Mouse (Mus musculus): ENCODE results near the gene Nedd9. TPM values are rescaled to one million over a fixed set of nuclear protein-coding genes. Genes with fewer than 3 reads are reported as not detected.

Nedd9 gene
- polyA plus RNA-seq, 1 experiment, result 24.7 TPM

GRCm38 (mm10) chr13:41433201-41433600 is 54.0 kb downstream of the Nedd9 start:
- 60% methylated on average over 6 of the region's 6 CpGs for WGBS

GRCm38 (mm10) chr13:41431795-41432194 is 55.4 kb downstream of the Nedd9 start:
- DNase-seq, result peak; percentile 25
- Histone ChIP-seq H3K27ac (ENCODE audit: insufficient read depth, low read depth, low read length) (no peak overlapping the region), H3K27me3 (replicated peaks; ENCODE audit: control insufficient read depth, insufficient read depth, low read length) (no peaks in the 10 kb centered on the region), H3K36me3 (ENCODE audit: control insufficient read depth, insufficient read depth, low read length) (no peaks in the 10 kb centered on the region), H3K4me1 (ENCODE audit: control insufficient read depth, insufficient read depth, low read length) (peaks cover 3% of the 10 kb centered on the region; the same call in 1 of the 2 replicates), H3K4me3 (ENCODE audit: insufficient read depth, low read depth, low read length) (no peak overlapping the region)
- WGBS, result 57% methylated on average over 3 of the region's 3 CpGs
- TF ChIP-seq POLR2A (IDR thresholded peaks at IDR 0.05; ENCODE audit: low read depth, low read length) (no peak), CTCF (conservative IDR thresholded peaks at IDR 0.05; ENCODE audit: insufficient read depth, insufficient read length, low read depth, low read length) (no peak)

More at GRCm38 (mm10) chr13:41433201-41433600, 54.0 kb downstream of the Nedd9 start:
- TF ChIP-seq CTCF (conservative IDR thresholded peaks at IDR 0.05; ENCODE audit: insufficient read depth, insufficient read length, low read depth, low read length) (no peak), POLR2A (IDR thresholded peaks at IDR 0.05; ENCODE audit: low read depth, low read length) (no peak)
- no peak for DNase-seq
- Histone ChIP-seq H3K4me3 (ENCODE audit: insufficient read depth, low read depth, low read length) (no peak overlapping the region), H3K27me3 (replicated peaks; ENCODE audit: control insufficient read depth, insufficient read depth, low read length) (no peaks in the 10 kb centered on the region), H3K36me3 (ENCODE audit: control insufficient read depth, insufficient read depth, low read length) (no peaks in the 10 kb centered on the region), H3K4me1 (ENCODE audit: control insufficient read depth, insufficient read depth, low read length) (peaks cover 3% of the 10 kb centered on the region; the same call in 1 of the 2 replicates), H3K27ac (ENCODE audit: insufficient read depth, low read depth, low read length) (no peak overlapping the region)

GRCm38 (mm10) chr13:41427046-41427445 is 60.1 kb downstream of the Nedd9 start:
- WGBS, result 80% methylated on average over 3 of the region's 3 CpGs
- H3K36me3 ChIP-seq (ENCODE audit: control insufficient read depth, insufficient read depth, low read length), result no peaks in the 10 kb centered on the region
- no peak overlapping the region for H3K4me3 ChIP-seq (ENCODE audit: insufficient read depth, low read depth, low read length)
- no peak for DNase-seq
- H3K4me1 ChIP-seq (ENCODE audit: control insufficient read depth, insufficient read depth, low read length), result peaks cover 2% of the 10 kb centered on the region; the same call in 1 of the 2 replicates
- no peaks in the 10 kb centered on the region for H3K27me3 ChIP-seq (replicated peaks; ENCODE audit: control insufficient read depth, insufficient read depth, low read length)
- no peak overlapping the region for H3K27ac ChIP-seq (ENCODE audit: insufficient read depth, low read depth, low read length)
- TF ChIP-seq CTCF (conservative IDR thresholded peaks at IDR 0.05; ENCODE audit: insufficient read depth, insufficient read length, low read depth, low read length) (no peak), POLR2A (IDR thresholded peaks at IDR 0.05; ENCODE audit: low read depth, low read length) (no peak)

- Histone ChIP-seq H3K36me3 (ENCODE audit: control insufficient read depth, insufficient read depth, low read length) (no peaks in the 10 kb centered on the region), H3K27ac (ENCODE audit: insufficient read depth, low read depth, low read length) (no peak overlapping the region; the same call in 1 of the 2 replicates), H3K4me1 (ENCODE audit: control insufficient read depth, insufficient read depth, low read length) (peaks cover 2% of the 10 kb centered on the region; the same call in 1 of the 2 replicates), H3K27me3 (replicated peaks; ENCODE audit: control insufficient read depth, insufficient read depth, low read length) (no peaks in the 10 kb centered on the region), H3K4me3 (ENCODE audit: insufficient read depth, low read depth, low read length) (no peak overlapping the region)
- DNase-seq, result peak; percentile 84
- TF ChIP-seq POLR2A (IDR thresholded peaks at IDR 0.05; ENCODE audit: low read depth, low read length), result no peak
- no peak; the same call in 1 of the 2 replicates for TF ChIP-seq CTCF (conservative IDR thresholded peaks at IDR 0.05; ENCODE audit: insufficient read depth, insufficient read length, low read depth, low read length)
- 39% methylated on average over 10 of the region's 10 CpGs for WGBS
Observed at GRCm38 (mm10) chr13:41423463-41424074, 63.6 kb downstream of the Nedd9 start.

- Histone ChIP-seq H3K4me3 (ENCODE audit: insufficient read depth, low read depth, low read length) (no peak overlapping the region), H3K27me3 (replicated peaks; ENCODE audit: control insufficient read depth, insufficient read depth, low read length) (no peaks in the 10 kb centered on the region), H3K4me1 (ENCODE audit: control insufficient read depth, insufficient read depth, low read length) (peaks cover 2% of the 10 kb centered on the region; the same call in 1 of the 2 replicates), H3K27ac (ENCODE audit: insufficient read depth, low read depth, low read length) (no peak overlapping the region), H3K36me3 (ENCODE audit: control insufficient read depth, insufficient read depth, low read length) (no peaks in the 10 kb centered on the region)
- 94% methylated on average over 5 of the region's 5 CpGs for WGBS
- TF ChIP-seq CTCF (conservative IDR thresholded peaks at IDR 0.05; ENCODE audit: insufficient read depth, insufficient read length, low read depth, low read length) (no peak), POLR2A (IDR thresholded peaks at IDR 0.05; ENCODE audit: low read depth, low read length) (no peak)
- no peak for DNase-seq
Observed at GRCm38 (mm10) chr13:41422581-41422980, 64.6 kb downstream of the Nedd9 start.

GRCm38 (mm10) chr13:41420376-41420775 is 66.8 kb downstream of the Nedd9 start:
- Histone ChIP-seq H3K27ac (ENCODE audit: insufficient read depth, low read depth, low read length) (no peak overlapping the region), H3K4me3 (ENCODE audit: insufficient read depth, low read depth, low read length) (no peak overlapping the region), H3K27me3 (replicated peaks; ENCODE audit: control insufficient read depth, insufficient read depth, low read length) (no peaks in the 10 kb centered on the region), H3K36me3 (ENCODE audit: control insufficient read depth, insufficient read depth, low read length) (no peaks in the 10 kb centered on the region), H3K4me1 (ENCODE audit: control insufficient read depth, insufficient read depth, low read length) (peaks cover 2% of the 10 kb centered on the region; the same call in 1 of the 2 replicates)
- 75% methylated on average over 4 of the region's 4 CpGs for WGBS
- TF ChIP-seq CTCF (conservative IDR thresholded peaks at IDR 0.05; ENCODE audit: insufficient read depth, insufficient read length, low read depth, low read length) (no peak), POLR2A (IDR thresholded peaks at IDR 0.05; ENCODE audit: low read depth, low read length) (no peak)
- peak; percentile 70 for DNase-seq

- TF ChIP-seq CTCF (conservative IDR thresholded peaks at IDR 0.05; ENCODE audit: insufficient read depth, insufficient read length, low read depth, low read length), result no peak
- no peak for TF ChIP-seq POLR2A (IDR thresholded peaks at IDR 0.05; ENCODE audit: low read depth, low read length)
- Histone ChIP-seq H3K27me3 (replicated peaks; ENCODE audit: control insufficient read depth, insufficient read depth, low read length) (no peaks in the 10 kb centered on the region), H3K36me3 (ENCODE audit: control insufficient read depth, insufficient read depth, low read length) (no peaks in the 10 kb centered on the region), H3K4me1 (ENCODE audit: control insufficient read depth, insufficient read depth, low read length) (no peaks in the 10 kb centered on the region), H3K27ac (ENCODE audit: insufficient read depth, low read depth, low read length) (no peak overlapping the region), H3K4me3 (ENCODE audit: insufficient read depth, low read depth, low read length) (no peak overlapping the region)
- 91% methylated on average over 13 of the region's 13 CpGs for WGBS
- DNase-seq, result no peak
Observed at GRCm38 (mm10) chr13:41418198-41418869, 68.8 kb downstream of the Nedd9 start.

Measured in kidney, adult 2 months (tissue).